Mouse (Mus musculus) gastrocnemius, postnatal 10 days (tissue): ENCODE results near the gene Scaf1. TPM values are rescaled to one million over a fixed set of nuclear protein-coding genes. Genes with fewer than 3 reads are reported as not detected.

Experiments used
- DNase-seq: peaks from one replicate; pipeline ENCODE4 v3.0.0; 2021; ENCODE audit warnings: mixed read lengths
- total RNA-seq, 2 experiments: library from RNA; stranded (reverse); gene quantifications; 2 replicates each; pipeline ENCODE4 v1.2.3; 2021

Scaf1 gene
- total RNA-seq, 2 experiments from 2014 or later: 47.7 to 55.8 TPM

GRCm38 (mm10) chr7:44984833-44985164 is 31.4 kb downstream of the Scaf1 start:
- no peak for DNase-seq

DNA sequence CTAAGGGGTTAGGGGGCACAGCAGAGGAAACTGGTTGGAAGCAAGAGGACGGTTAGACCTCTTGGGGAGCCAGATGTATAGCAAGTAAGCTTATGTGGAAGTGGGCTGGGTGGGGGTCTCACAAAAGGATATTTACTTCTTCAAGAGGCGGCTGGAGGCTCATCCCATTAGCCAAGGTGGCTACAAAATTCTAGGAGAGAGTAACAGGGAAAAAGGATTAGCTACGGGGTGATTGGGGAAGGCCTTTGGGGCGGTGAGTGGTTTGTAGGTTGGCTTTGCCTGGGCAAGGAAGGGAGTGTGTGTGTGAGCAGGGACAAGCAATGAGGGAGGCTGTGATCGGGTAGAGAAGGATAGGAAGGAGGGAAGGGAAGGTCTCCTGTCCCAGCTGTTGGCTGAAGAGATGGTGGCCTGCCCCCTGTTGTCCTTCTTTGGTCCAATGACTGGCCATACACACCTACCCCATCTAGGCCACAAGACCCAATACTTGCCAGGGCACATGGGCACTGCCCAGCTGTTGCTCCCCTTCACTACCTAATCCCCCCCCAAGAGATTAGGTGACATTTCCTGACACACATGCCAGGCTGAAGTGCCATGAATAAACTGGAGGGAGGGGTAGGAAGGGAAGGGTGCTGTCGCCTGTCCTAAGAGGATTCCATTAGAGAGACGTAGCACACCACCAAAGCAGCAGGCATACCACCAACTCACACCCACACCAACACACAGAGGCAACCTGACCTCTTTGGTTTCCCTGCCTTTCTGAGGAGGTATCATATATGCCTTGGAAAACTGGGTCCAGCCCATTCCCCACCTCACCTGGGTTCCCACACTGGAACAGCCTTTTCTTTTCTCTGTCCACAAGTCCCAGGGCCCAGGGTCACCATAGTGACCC is 32.0 kb downstream of the Scaf1 start:
- no peak for DNase-seq

DNA sequence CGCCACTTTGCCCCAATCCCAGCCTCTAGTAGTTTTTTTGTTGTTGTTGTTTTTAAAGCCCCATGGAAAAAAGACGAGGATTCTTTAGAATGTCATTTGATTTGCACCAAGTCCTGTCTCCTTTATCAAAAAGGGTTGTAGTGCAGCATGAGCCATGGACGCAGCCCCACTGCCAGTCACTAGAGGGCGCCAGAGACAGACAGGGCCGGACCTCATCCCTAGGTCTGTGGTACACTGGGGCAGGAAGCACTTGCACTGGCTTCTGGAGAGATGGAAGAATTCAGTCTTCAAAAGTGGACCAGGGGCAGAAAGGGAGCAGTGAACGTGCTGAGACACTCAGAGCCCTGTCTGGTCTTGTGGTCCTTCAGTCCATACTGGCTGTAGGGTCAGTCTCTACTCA is 33.1 kb downstream of the Scaf1 start:
- peak; percentile 93 for DNase-seq

GRCm38 (mm10) chr7:44981539-44981938 is 34.6 kb downstream of the Scaf1 start:
- DNase-seq: no peak

- DNase-seq: no peak
Observed at GRCm38 (mm10) chr7:44978300-44978699, 37.9 kb downstream of the Scaf1 start.

- no peak for DNase-seq
Observed at GRCm38 (mm10) chr7:44975117-44975419, 41.1 kb downstream of the Scaf1 start.

DNA sequence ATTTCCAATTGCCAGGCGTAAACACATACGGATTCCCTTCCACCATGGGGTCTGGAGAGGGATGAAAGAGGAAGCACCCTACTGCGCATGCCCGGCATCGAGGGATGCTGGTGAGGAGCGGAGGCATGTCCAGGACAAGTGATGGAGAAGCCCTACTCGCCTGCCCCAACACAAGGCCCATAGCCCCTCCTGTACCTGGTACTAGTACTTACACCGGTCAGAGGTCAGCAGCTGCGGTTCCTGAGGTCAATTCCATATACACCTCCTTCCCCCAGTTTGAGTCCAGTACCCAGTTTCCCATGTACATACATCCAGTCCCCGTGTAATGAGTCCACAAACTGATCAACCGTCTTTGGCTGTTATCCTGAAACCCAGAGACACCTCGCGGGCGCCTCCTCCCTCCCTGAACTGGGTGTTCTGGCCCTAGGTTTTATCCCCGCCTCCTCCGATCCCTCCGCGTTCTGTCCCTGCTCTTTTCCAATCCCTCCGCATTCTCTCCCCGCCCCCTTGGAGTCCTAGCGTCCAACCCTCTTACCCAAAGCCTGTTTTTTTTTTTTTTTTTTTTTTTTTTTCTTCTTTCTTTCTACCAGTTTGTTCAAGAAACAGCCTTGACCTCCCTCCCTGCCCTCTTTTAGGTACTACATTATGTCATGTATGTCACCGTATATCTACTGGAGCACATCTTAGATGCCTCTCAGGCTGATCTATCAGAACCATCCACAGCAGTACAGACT is 41.6 kb downstream of the Scaf1 start, which contains the start of gene Cpt1c:
Cpt1c (minus strand) TSS at position 469 of the 734 bp plus-strand sequence.
- DNase-seq: peak; percentile 84

DNA sequence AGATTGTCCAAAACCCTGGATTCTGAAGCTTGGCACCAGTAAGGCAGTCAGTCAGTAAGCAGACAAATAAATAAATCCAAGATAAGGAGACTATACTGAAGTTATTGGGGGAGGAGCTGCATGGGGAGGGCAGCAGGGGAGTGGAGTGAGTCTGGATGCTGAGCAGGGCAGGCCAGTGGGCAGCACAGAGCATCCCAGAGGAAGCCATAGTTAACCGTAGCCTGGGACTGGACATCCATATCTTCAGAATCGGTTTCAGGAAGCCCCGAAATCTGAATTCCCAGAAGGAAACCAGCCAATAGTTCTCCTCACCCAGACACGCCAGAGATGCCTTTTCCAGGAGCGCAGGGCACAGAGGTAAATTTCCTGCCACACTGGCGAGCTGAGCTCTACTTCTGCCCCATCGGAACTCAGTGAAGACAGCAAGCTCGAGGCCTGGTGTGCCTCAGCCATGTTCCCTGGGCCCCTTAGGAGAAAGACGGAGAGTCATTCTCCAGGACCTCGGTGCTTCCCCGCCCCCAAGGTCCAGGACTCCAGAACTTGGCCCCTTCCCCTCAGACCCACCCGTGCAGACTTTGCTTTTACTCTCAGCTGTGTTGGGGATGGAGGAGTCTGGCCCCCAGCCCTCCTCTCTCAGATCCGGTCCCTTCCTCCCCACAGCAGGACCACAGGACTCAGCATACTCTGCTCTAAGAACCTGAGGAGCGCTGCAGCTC is 42.6 kb downstream of the Scaf1 start:
- no peak for DNase-seq

GRCm38 (mm10) chr7:44971142-44971541 is 45.0 kb downstream of the Scaf1 start:
- DNase-seq: no peak

GRCm38 (mm10) chr7:44970231-44970691 is 45.9 kb downstream of the Scaf1 start:
- peak; percentile 74 for DNase-seq

DNA sequence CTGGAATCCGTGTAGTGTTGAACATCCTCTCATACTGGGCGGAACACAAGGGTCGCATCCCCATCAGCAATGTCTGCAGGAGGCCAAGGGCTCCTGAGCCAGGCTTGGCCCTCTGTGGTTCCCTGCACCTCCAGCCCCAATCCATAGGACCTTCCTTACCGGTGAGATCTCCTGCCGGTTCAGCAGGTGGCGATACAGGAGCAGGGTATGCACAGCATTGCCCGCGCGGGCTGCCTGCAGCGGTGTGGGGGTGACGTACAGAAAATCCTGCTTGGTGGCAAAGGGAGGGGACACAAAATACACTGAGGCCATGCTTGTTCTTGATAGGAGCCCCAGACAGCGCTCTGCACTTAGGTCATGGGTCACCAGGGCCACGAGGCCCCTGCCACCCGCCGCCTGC is 49.5 kb downstream of the Scaf1 start:
- DNase-seq: peak; percentile 2

DNA sequence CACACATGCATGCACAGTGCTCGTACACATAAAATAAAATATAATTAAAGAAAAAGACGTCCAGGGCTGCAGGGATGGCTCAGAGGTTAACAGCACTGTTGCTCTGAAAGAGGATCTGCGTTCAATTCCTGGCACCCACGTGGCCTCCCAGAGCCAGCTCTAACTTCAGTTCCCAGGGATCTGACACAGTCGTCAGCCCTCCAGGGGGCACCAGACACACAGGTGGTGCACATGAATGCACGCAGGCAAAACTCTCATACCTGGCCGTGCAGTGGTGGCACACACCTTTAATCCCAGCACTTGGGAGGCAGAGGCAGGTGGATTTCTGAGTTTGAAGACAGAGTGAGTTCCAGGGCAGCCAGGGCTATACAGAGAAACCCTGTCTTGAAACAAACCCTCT is 50.2 kb downstream of the Scaf1 start:
- DNase-seq: no peak

- DNase-seq: no peak
Observed at GRCm38 (mm10) chr7:44964990-44965389, 51.2 kb downstream of the Scaf1 start.

DNA sequence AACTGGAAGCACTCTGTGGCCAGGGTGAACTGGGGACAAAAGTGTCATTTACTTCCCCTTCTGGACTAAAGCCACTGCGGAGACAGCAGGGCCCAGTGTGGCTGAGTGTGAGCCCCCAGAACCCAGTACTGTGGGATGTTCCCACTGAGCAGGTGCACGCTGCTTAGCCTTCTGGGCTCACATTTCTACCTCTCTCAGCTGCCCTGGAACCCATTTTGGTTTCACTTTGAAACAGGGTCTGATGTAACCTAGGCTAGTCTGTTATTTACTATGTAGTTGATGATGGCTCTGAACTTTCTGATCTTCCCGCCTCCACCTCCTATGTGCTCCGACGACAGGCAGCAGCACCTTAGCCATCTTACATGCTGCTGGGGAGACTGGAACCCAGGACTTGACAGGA is 53.3 kb downstream of the Scaf1 start:
- no peak for DNase-seq

GRCm38 (mm10) chr7:44962337-44962736 is 53.8 kb downstream of the Scaf1 start:
- no peak for DNase-seq

- no peak for DNase-seq
Observed at GRCm38 (mm10) chr7:44960512-44960910, 55.7 kb downstream of the Scaf1 start.

GRCm38 (mm10) chr7:44959874-44960511 is 56.2 kb downstream of the Scaf1 start:
- DNase-seq: no peak

- no peak for DNase-seq
Observed at GRCm38 (mm10) chr7:44959281-44959680, 56.9 kb downstream of the Scaf1 start.

GRCm38 (mm10) chr7:44958208-44958607 is 58.0 kb downstream of the Scaf1 start:
- DNase-seq: no peak

DNA sequence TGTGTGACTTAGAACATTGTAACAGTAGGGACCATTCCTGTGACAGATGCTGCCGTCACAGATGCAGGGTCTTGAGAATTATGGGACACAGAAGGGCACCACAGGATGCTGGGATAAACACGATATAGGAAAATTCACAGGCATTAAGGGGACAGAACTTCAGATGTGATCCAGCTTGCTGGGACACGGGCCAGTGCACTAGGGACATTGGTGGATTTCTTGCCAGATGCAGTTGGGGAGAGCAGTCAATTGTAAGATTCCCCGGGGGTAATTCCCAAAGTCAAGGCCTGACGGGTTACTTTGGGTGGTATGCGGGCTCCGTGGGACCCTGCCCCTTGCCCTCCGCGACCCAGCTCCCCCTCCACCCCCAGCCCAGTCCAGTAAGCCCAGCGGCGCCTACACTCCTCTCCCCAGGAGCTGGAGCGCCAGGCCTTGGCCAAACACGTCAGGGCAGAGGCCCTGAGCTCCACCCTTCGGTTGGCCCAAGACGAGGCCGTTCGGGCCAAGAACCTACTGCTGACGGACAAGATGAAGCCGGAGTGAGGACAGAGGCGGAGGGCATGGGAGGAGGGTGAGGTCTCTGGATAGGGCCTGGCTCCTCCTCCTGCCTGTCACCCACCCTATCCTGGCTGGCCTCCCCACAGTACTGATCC is 58.9 kb downstream of the Scaf1 start:
- no peak for DNase-seq

DNA sequence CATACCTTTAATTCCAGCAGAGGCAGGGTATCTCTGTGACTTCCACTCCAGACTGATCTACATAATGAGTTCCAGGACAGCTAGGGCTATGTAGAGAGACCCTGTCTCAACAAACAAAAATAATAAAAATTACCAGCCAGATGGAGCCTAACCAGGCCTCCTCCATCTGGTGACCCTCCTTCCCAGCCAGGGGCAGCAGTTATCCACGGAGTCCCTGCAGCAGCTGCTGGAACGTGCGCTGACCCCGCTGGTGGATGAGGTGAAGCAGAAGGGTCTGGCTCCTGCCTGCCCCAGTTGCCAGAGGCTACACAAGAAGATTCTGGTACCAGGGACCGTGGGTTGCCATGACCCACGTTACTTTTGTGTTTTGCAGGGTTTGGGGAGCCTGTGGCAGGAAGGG is 59.9 kb downstream of the Scaf1 start:
- DNase-seq: no peak

GRCm38 (mm10) chr7:44955628-44956027 is 60.5 kb downstream of the Scaf1 start:
- DNase-seq: no peak
